Comparison of ENCODE assay signal across 25 mouse cellular contexts in the genomic region with DNA sequence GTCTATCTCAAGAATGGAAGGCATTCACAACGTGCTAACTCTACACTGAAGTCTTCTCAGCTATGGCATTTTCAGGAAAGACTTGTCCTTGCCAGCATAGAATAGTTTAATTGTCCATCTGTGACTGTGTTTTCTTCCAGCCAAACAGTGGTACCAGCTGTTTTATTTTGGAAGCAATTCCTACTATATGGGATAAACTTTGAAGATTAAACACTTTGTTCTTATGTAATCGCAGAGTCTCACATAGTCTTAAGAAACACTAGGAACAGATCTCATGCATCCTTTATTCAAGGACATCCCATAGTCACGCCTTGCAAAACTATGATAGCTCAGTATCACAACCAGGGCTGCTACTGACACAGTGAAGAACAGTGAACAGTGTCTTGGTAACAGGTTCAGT.
"Had no signal": no experiment of that assay in that cellular context is flagged by ENCODE, and none has a peak within 500 bp of the region (broad histone marks: within the 10 kb centered on the region; RNA-seq: fewer than 3 reads in every experiment).

No protein-coding gene starts in this region.

- H3K4me2 ChIP-seq: heart, embryonic 12.5 days; hindbrain, embryonic 12.5 days; hindbrain, embryonic 14.5 days; intestine, embryonic 15.5 days; limb, embryonic 12.5 days had no signal

- H3K27ac ChIP-seq: gastrocnemius, adult 2 months; heart, embryonic 10.5 days; hindbrain, embryonic 10.5 days; hindbrain, embryonic 12.5 days; hindbrain, embryonic 14.5 days; intestine, embryonic 15.5 days; layer of hippocampus, adult 2 months; left cerebral cortex, adult 2 months; limb, embryonic 10.5 days; limb, embryonic 12.5 days had no signal

- DNase-seq: gastrocnemius, adult 2 months; gastrocnemius, postnatal 10 days; gastrocnemius, postnatal 25 days; heart, adult 18-20 months; heart, postnatal 10 days; heart, postnatal 4 days; kidney, adult 18-20 months; kidney, adult 8-10 months; kidney, postnatal 10 days; kidney, postnatal 25 days; kidney, postnatal 4 days; liver had no signal

- H3K9ac ChIP-seq: heart, embryonic 12.5 days; hindbrain, embryonic 12.5 days; hindbrain, embryonic 14.5 days; intestine, embryonic 15.5 days; limb, embryonic 12.5 days had no signal

- ATAC-seq: hindbrain, embryonic 16.5 days; inflammation-experienced regulatory T-cells, adult 6 months; intestine, embryonic 15.5 days; intestine, postnatal 0 days had no signal

- H3K27me3 ChIP-seq: heart, embryonic 12.5 days; hindbrain, embryonic 12.5 days; intestine, embryonic 15.5 days; limb, embryonic 12.5 days had no signal

- H3K4me1 ChIP-seq: hindbrain, embryonic 10.5 days; hindbrain, embryonic 12.5 days; intestine, embryonic 15.5 days had no signal

- H3K4me3 ChIP-seq: gastrocnemius, adult 2 months; heart, embryonic 10.5 days; heart, embryonic 12.5 days; hindbrain, embryonic 10.5 days; hindbrain, embryonic 12.5 days; intestine, embryonic 15.5 days; layer of hippocampus, adult 2 months; left cerebral cortex, adult 2 months; limb, embryonic 10.5 days; limb, embryonic 12.5 days had no signal

- H3K9me3 ChIP-seq: heart, embryonic 10.5 days; heart, embryonic 12.5 days; hindbrain, embryonic 10.5 days; hindbrain, embryonic 12.5 days; intestine, embryonic 15.5 days; limb, embryonic 10.5 days; limb, embryonic 12.5 days had no signal

- H3K36me3 ChIP-seq: heart, embryonic 10.5 days; heart, embryonic 12.5 days; hindbrain, embryonic 10.5 days; hindbrain, embryonic 12.5 days; intestine, embryonic 15.5 days; limb, embryonic 10.5 days; limb, embryonic 12.5 days had no signal
